Mouse (Mus musculus): ENCODE measurements at regions not wholly inside any gene's neighbourhood (a gene's known extent, or its start where the extent isn't known, plus 50 kb on each side); places are given as distances from the start of the nearest gene placed in this dataset.

GRCm38 (mm10) chr9:85388775-85389393 is 61.7 kb upstream of the Tent5a start:
- Histone ChIP-seq H3K36me3 (ENCODE audit: control insufficient read depth, insufficient read depth) (no peaks in the 10 kb centered on the region), H3ac (ENCODE audit: control insufficient read depth, insufficient read length) (no peak overlapping the region), H3K79me2 (ENCODE audit: control insufficient read depth, insufficient read depth) (no peaks in the 10 kb centered on the region), H3K4me3 (no peak overlapping the region), H3K27me3 (ENCODE audit: control insufficient read depth, insufficient read depth, insufficient read length) (no peaks in the 10 kb centered on the region), H3K4me2 (ENCODE audit: low read depth) (no peak overlapping the region)
- TF ChIP-seq E2F4 (IDR thresholded peaks at IDR 0.05; ENCODE audit: insufficient read depth) (no peak), TCF12 (IDR thresholded peaks at IDR 0.05; ENCODE audit: insufficient read depth, poor library complexity, severe bottlenecking) (no peak), CEBPB (IDR thresholded peaks at IDR 0.05; ENCODE audit: insufficient read depth, poor library complexity, severe bottlenecking) (no peak), USF1 (IDR thresholded peaks at IDR 0.05; ENCODE audit: low read depth) (no peak), SRF (IDR thresholded peaks at IDR 0.05; ENCODE audit: control insufficient read depth, insufficient read length, low read depth) (no peak), MYOG (IDR thresholded peaks at IDR 0.05; ENCODE audit: control insufficient read depth in 1 of 3, insufficient read depth in 1 of 3, insufficient read length in 2 of 3, low read depth in 2 of 3) (no peak), POLR2AphosphoS2 (IDR thresholded peaks at IDR 0.05; ENCODE audit: insufficient read length, low read depth) (no peak), MAX (IDR thresholded peaks at IDR 0.05; ENCODE audit: low read depth) (no peak), MYOD1 (IDR thresholded peaks at IDR 0.05; ENCODE audit: control insufficient read depth in 1 of 3, insufficient read length in 2 of 3, low read depth in 2 of 3) (no peak), POLR2A (IDR thresholded peaks at IDR 0.05; ENCODE audit: insufficient read length, low read depth) (no peak), TCF3 (IDR thresholded peaks at IDR 0.05; ENCODE audit: insufficient read length, low read depth) (no peak), REST (IDR thresholded peaks at IDR 0.05; ENCODE audit: insufficient read depth, insufficient read length) (no peak)

- TF ChIP-seq USF1 (IDR thresholded peaks at IDR 0.05; ENCODE audit: low read depth), result no peak
- TF ChIP-seq TCF12 (IDR thresholded peaks at IDR 0.05; ENCODE audit: insufficient read depth, poor library complexity, severe bottlenecking), result no peak
- TF ChIP-seq CEBPB (IDR thresholded peaks at IDR 0.05; ENCODE audit: insufficient read depth, poor library complexity, severe bottlenecking), result no peak
- no peak for TF ChIP-seq SRF (IDR thresholded peaks at IDR 0.05; ENCODE audit: control insufficient read depth, insufficient read length, low read depth)
- no peak for TF ChIP-seq POLR2AphosphoS2 (IDR thresholded peaks at IDR 0.05; ENCODE audit: insufficient read length, low read depth)
- TF ChIP-seq MYOG (IDR thresholded peaks at IDR 0.05; ENCODE audit: control insufficient read depth in 1 of 3, insufficient read depth in 1 of 3, insufficient read length in 2 of 3, low read depth in 2 of 3), result no peak
- no peak for TF ChIP-seq MAX (IDR thresholded peaks at IDR 0.05; ENCODE audit: low read depth)
- TF ChIP-seq POLR2A (IDR thresholded peaks at IDR 0.05; ENCODE audit: insufficient read length, low read depth), result no peak
- no peak for TF ChIP-seq TCF3 (IDR thresholded peaks at IDR 0.05; ENCODE audit: insufficient read length, low read depth)
- TF ChIP-seq E2F4 (IDR thresholded peaks at IDR 0.05; ENCODE audit: insufficient read depth), result no peak
- TF ChIP-seq REST (IDR thresholded peaks at IDR 0.05; ENCODE audit: insufficient read depth, insufficient read length), result no peak
- TF ChIP-seq MYOD1 (IDR thresholded peaks at IDR 0.05; ENCODE audit: control insufficient read depth in 1 of 3, insufficient read length in 2 of 3, low read depth in 2 of 3), result no peak
- H3K27me3 ChIP-seq (ENCODE audit: control insufficient read depth, insufficient read depth, insufficient read length), result no peaks in the 10 kb centered on the region
- no peaks in the 10 kb centered on the region for H3K36me3 ChIP-seq (ENCODE audit: control insufficient read depth, insufficient read depth)
- no peak overlapping the region for H3K4me2 ChIP-seq (ENCODE audit: low read depth)
- no peak overlapping the region for H3ac ChIP-seq (ENCODE audit: control insufficient read depth, insufficient read length)
- H3K4me3 ChIP-seq, result no peak overlapping the region
- no peaks in the 10 kb centered on the region for H3K79me2 ChIP-seq (ENCODE audit: control insufficient read depth, insufficient read depth)
These were observed 55.3 kb upstream of the Tent5a start for GRCm38 (mm10) chr9:85382413-85382812.

DNA sequence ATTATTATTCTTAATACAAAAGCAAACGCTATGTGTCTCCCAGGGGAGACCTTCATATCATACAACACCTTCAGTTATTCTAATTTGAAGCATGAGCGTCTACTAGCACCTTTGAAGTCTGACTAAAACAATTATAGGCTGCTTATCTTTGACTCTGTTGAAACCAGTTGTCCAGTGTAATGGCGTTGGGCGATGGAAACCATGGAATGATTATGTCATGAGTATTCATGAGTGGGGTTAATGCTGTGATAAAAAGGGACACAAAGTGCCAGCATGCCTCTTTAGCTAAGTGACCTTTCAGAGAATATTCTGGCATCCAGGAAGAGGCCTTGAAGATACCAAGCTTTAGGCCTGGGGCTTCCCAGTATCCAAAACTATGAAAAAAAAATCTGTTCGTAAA is 53.6 kb upstream of the Tent5a start:
- no peak overlapping the region for H3K4me3 ChIP-seq
- H3K27me3 ChIP-seq (ENCODE audit: control insufficient read depth, insufficient read depth, insufficient read length), result no peaks in the 10 kb centered on the region
- no peak overlapping the region for H3K4me2 ChIP-seq (ENCODE audit: low read depth)
- no peaks in the 10 kb centered on the region for H3K36me3 ChIP-seq (ENCODE audit: control insufficient read depth, insufficient read depth)
- H3ac ChIP-seq (ENCODE audit: control insufficient read depth, insufficient read length), result no peak overlapping the region
- TF ChIP-seq CEBPB (IDR thresholded peaks at IDR 0.05; ENCODE audit: insufficient read depth, poor library complexity, severe bottlenecking) (no peak), POLR2AphosphoS2 (IDR thresholded peaks at IDR 0.05; ENCODE audit: insufficient read length, low read depth) (no peak), TCF3 (IDR thresholded peaks at IDR 0.05; ENCODE audit: insufficient read length, low read depth) (no peak), MYOD1 (IDR thresholded peaks at IDR 0.05; ENCODE audit: control insufficient read depth in 1 of 3, insufficient read length in 2 of 3, low read depth in 2 of 3) (no peak), MAX (IDR thresholded peaks at IDR 0.05; ENCODE audit: low read depth) (no peak), REST (IDR thresholded peaks at IDR 0.05; ENCODE audit: insufficient read depth, insufficient read length) (no peak)
- H3K79me2 ChIP-seq (ENCODE audit: control insufficient read depth, insufficient read depth), result no peaks in the 10 kb centered on the region

DNA sequence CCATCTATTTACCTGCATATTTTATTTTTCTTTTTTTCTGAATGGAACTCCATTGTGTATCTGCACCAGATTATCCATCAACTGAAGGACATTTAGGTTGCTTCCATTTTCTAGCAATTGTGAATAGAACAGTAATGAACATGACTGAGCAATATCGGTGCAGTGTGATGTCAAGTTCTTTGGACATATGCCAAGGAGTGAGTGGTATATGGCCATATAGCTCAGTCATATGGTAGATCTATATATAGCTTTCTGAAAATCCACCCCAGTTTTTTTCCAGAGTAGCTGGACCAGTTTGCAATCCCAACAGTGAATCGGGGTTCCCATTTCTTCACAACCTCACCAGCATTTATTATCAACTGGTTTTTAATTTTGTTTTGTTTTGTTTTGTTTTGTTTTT is 52.0 kb upstream of the Tent5a start:
- no peaks in the 10 kb centered on the region for H3K27me3 ChIP-seq (ENCODE audit: control insufficient read depth, insufficient read depth, insufficient read length)
- no peak overlapping the region for H3ac ChIP-seq (ENCODE audit: control insufficient read depth, insufficient read length)
- H3K4me2 ChIP-seq (ENCODE audit: low read depth), result no peak overlapping the region
- no peaks in the 10 kb centered on the region for H3K36me3 ChIP-seq (ENCODE audit: control insufficient read depth, insufficient read depth)
- H3K79me2 ChIP-seq (ENCODE audit: control insufficient read depth, insufficient read depth), result no peaks in the 10 kb centered on the region
- no peak for TF ChIP-seq POLR2AphosphoS2 (IDR thresholded peaks at IDR 0.05; ENCODE audit: insufficient read length, low read depth)
- TF ChIP-seq TCF3 (IDR thresholded peaks at IDR 0.05; ENCODE audit: insufficient read length, low read depth), result no peak
- no peak for TF ChIP-seq CEBPB (IDR thresholded peaks at IDR 0.05; ENCODE audit: insufficient read depth, poor library complexity, severe bottlenecking)
- no peak for TF ChIP-seq MYOD1 (IDR thresholded peaks at IDR 0.05; ENCODE audit: control insufficient read depth in 1 of 3, insufficient read length in 2 of 3, low read depth in 2 of 3)
- H3K4me3 ChIP-seq, result no peak overlapping the region

Measured in myocyte (in vitro differentiated cells).